Mouse (Mus musculus) C3H10T1/2 (cell line): ENCODE results near the gene Mob1b. TPM values are rescaled to one million over a fixed set of nuclear protein-coding genes. Genes with fewer than 3 reads are reported as not detected.

ENCODE experiments used
- polyA plus RNA-seq, 2 experiments: library from polyadenylated mRNA; unstranded; fragments of >200 nt; fragmentation: generic; extraction: Trizol; gene quantifications; one replicate each; pipeline ENCODE4 v1.2.1; 2012; ENCODE audit warnings: missing spikeins in 2 of 2

Mob1b gene
- polyA plus RNA-seq, result 1 to 10 TPM in 1 of 2 experiments, under 1 TPM in 1; 0.67 to 2.1 TPM

DNA sequence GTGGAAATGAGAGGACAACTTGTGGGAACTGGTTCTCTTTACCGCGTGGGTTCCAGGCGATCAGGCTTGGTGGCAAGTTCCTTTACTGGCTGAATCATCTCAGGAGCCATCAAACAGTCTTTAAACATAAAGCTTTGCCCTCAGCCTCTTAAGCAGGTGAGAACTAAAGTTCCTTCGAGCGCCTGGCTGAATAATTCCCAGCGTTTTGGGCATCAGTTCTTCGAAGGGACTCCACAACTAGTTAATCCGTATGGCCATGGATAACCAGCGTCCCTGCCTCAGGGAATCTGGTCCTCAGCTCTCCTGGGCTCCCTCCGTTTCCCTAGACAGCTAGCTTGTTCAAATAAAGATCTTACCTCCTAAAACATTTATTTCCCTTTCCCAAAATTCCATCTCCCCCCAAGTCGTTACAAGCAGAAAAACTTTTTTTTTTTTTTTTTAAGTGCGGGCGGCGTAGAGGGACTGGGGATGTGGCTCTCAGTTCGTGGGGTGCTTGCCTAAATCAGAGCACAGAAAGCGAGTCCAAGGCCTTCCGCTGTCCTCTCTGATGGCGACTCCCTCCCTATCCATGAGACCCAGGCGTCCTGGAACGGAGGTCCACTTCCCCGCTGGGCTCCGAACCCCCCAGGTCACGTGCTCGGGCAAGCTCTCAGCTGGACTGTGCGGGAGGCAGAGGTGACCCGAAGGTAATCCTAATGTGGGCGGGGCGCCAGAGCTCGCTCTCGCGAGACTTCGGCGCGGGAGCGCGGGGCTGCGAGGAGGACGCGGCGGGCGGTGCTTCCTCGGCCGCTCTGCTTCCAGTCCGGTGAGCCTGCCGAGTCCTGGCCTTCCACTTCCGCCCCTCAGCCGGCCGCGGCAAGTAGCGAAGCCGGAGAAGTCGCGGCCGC is at the start of gene Mob1b:
Gene Mob1b, plus strand, starts transcription at position 740 of the 887 bp plus-strand sequence.

GRCm38 (mm10) chr5:88675443-88676387 is 44.9 kb upstream of the Mob1b start, which contains the start of gene Grsf1:
Grsf1 (minus strand) TSS chr5:88676171.

GRCm38 (mm10) chr5:88764987-88765481 is 44.4 kb downstream of the Mob1b start, which contains the start of gene Dck:
Dck (plus strand) TSS chr5:88764996.

Other genes starting within 250 kb of the Mob1b start
- not detected for gene Enam, start 232.9 kb upstream of the Mob1b start, polyA plus RNA-seq
- under 1 TPM in 1 of 2 experiments, not detected in 1; 0.09 TPM for gene Jchain, start 193.0 kb upstream of the Mob1b start, polyA plus RNA-seq
- gene Utp3, start 166.4 kb upstream of the Mob1b start, polyA plus RNA-seq, result 10 to 100 TPM in 1 of 2 experiments, 1 to 10 TPM in 1; 9.0 to 48.6 TPM
- gene Rufy3, start 155.8 kb upstream of the Mob1b start, polyA plus RNA-seq, result 1 to 10 TPM in 1 of 2 experiments, under 1 TPM in 1; 0.54 to 4.1 TPM
- gene Grsf1, start 44.7 kb upstream of the Mob1b start, polyA plus RNA-seq, result 10 to 100 TPM in 1 of 2 experiments, 1 to 10 TPM in 1; 5.3 to 23.5 TPM
- gene Dck, start 44.1 kb downstream of the Mob1b start, polyA plus RNA-seq, result 1 to 10 TPM; 1.4 to 2.1 TPM
- gene Slc4a4, start 166.0 kb downstream of the Mob1b start, polyA plus RNA-seq, result under 1 TPM; under 0.01 to 0.14 TPM